Mouse (Mus musculus): ENCODE results near the gene Cul1. TPM values are rescaled to one million over a fixed set of nuclear protein-coding genes. Genes with fewer than 3 reads are reported as not detected.

The Cul1 gene
- polyA plus RNA-seq, 1 experiment from 2014 or later = 136 TPM

Other genes with a start within 250 kb of the Cul1 start
- gene Ezh2, start 141.9 kb downstream of the Cul1 start, polyA plus RNA-seq (2016; fragmentation: Nextera tagmentation; extraction: Ambion mirVana) = 134 and 176 TPM in 2 replicates